Mouse (Mus musculus): ENCODE measurements around the gene Abr.
A peak's percentile ranks its signal among the peaks of the same experiment; 100 is the strongest.

Abr gene

GRCm38 (mm10) chr11:76450202-76450561, 171.9 kb downstream of the Abr start:
- no peak for DNase-seq

GRCm38 (mm10) chr11:76449520-76450201, 172.5 kb downstream of the Abr start:
- peak; percentile 49 for DNase-seq

DNA sequence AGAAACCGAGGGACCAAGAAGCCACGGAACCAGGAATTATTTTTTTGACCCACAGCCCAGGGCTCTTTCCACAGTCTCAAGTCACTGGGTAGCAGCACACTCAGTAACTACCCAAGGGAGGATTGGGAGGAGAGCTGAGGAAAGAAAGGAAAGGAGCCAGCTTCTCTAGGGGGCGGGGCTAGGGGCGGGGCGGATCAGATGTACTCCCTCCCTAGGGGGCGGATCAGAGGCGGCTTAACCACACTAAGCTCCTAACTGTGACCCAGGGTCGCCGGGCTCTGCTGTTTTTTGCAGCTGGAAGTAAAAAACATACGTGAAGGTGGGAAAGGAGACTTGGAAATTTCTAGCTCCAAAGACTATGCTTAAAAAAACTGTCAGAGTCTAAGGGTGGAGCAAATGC, 175.9 kb downstream of the Abr start:
- DNase-seq: no peak

DNA sequence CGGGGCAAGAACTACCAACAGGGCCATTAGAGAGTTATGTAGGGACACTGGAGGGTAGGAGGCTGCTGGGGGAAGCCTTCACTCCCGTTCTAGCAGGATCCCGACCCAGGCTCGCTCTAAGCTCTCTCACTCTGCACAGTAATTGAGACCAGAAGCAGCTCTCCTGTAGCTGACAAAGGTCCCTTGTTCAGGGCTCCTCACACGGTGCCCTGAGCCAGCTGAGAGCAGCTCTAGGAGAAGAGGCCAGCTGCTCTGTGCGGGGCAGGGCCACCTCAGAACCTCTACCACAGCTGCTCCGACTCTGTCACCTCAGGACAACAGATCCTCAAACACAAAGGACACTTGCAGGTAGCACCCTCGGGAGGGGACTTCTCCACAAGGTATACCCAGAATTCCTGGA, 176.7 kb downstream of the Abr start:
- no peak for DNase-seq

DNA sequence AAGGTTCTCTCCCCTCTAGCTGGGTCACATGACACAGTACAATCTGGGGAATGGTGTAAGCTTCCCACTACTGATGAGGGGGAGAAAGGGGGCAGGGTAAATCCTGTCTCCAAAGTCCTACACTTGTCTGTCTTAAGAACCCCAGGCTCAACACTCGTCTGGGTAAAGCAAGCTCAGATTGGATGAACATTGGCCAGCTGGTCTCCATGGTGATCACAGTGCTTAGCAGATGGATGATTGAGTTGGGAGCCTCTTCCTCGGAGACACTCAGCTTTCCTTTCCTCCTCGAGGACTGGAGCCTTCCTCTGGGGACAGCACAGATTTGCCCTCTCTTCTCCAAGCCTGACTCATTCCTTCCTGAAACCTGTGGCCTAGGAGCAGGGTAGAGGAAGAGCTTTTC, 182.4 kb downstream of the Abr start:
- DNase-seq: no peak

- DNase-seq: peak; percentile 31
Observed at GRCm38 (mm10) chr11:76436864-76437437, 185.2 kb downstream of the Abr start.

DNA sequence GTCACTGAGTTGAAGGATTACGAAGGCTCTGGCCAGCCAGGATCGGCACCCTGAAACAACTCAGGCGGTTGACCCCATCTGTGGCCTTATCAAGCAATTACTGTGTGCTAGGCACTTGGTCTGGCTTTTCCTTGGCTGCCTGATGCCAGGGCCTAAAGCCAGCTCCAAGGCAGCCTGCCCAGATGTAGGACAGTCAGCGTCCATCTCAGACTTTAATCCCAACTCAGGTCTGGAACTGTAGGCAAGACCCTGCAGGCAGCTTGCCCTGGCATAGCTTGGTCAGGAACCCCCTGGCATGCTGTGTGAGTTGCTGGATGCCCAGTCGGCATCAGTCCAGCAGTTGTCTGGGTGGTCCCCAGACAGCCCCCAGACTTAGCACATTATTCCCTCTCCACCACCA, 186.1 kb downstream of the Abr start:
- no peak for DNase-seq

GRCm38 (mm10) chr11:76429966-76430631, 192.0 kb downstream of the Abr start:
- no peak for DNase-seq

DNA sequence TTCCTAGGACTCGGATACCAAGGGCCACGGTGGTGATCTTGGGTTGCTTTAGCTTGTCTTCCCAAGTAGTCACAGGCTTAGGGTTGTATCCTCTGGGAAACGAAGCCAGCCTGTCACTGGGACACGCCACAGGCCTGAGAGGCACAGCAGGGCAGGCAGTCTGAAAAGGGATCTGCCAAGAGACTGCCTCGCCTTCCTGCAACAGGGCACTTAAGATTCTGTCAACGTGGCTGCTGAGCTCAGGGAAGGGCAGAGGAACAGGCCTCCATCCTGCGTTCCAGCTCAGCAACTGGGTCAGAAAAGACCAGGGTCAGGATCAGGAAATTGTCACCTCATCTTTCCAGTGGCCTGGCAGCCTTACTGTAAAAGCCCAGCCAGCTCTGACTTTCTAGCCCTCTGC, 192.6 kb downstream of the Abr start:
- no peak for DNase-seq

- no peak for DNase-seq
Observed at GRCm38 (mm10) chr11:76429046-76429445, 193.1 kb downstream of the Abr start.

- no peak for DNase-seq
Observed at GRCm38 (mm10) chr11:76427781-76428180, 194.3 kb downstream of the Abr start.

DNA sequence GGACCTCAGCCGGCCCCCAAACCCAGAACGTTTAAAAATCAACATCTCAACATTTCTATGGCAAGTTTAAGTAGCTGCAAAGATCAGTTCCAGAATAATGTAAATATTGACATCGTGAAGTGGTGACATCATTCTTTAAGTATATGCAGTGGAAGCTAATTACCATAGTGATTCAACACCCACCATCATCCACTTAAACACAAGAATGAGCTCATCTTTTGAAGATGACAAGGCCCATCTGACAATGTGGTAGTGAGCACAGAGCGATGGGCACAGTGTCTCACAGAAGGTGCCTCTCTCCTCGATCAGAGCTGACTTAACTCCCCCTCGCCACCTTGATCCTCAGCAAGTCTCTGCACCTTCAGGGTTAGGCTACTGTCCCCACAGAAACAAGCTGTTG, 196.4 kb downstream of the Abr start:
- DNase-seq: no peak

GRCm38 (mm10) chr11:76420896-76421295, 201.2 kb downstream of the Abr start:
- peak; percentile 36 for DNase-seq

- DNase-seq: no peak
Observed at GRCm38 (mm10) chr11:76419179-76419578, 202.9 kb downstream of the Abr start.

GRCm38 (mm10) chr11:76418423-76418822, 203.7 kb downstream of the Abr start:
- no peak for DNase-seq

- DNase-seq: no peak
Observed at GRCm38 (mm10) chr11:76415985-76416384, 206.1 kb downstream of the Abr start.

DNA sequence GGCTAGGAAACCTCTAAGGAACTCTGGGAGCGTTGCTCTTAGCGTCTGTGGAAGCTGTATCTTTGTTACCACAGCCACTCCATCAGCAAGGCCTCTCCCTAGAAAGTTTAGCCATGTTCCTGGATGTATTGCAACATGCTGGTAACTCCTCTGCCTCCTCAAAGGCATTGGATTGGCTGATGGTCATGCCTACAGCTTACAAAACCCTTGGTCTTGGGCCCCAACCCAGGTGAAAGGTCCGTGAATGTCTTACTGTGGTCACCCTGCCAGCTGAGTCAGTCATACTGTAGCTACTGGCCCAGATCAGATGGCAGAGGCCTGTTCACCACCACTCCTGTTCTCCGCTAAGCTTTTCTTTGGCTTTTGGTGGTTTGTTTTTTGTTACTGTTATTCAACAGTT, 207.1 kb downstream of the Abr start:
- DNase-seq: peak; percentile 24

- no peak for DNase-seq
Observed at GRCm38 (mm10) chr11:76413202-76413601, 208.9 kb downstream of the Abr start.

GRCm38 (mm10) chr11:76410826-76411225, 211.3 kb downstream of the Abr start:
- DNase-seq: no peak

GRCm38 (mm10) chr11:76406702-76407583, 215.2 kb downstream of the Abr start, which contains the start of gene Timm22:
TSS of gene Timm22 (plus strand) at chr11:76406952.
- DNase-seq: peak; percentile 98

DNA sequence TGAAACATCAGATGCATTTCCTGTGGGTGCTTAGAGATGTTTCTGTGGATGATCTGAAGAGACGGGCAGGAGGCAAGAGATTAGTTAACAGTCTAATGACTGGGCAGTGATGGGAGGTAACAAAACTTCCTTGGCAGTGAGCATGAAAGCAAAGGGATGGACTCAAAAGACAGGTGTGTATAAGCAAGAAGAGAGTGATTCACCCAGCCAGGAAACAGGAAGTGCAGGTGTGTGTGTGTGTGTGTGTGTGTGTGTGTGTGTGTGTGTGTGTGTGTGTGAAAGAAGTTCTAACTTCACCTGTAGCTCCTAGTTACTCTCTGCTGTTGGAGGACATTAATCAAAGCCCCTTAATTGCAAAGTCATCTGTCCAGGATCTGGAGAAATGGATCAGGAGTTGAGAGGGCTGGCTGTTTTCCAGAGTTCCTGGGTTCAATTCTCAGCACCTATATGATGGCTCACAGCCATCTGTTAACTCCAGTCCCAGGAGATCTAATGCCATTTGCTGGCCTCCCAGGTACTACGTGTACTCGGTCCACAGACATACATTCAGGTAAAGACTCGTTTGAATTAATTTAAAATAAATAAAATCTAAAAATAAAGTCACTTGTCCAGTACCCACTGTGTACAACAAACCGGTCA, 216.4 kb downstream of the Abr start:
- DNase-seq: no peak

GRCm38 (mm10) chr11:76405113-76405512, 217.0 kb downstream of the Abr start:
- DNase-seq: no peak

GRCm38 (mm10) chr11:76401398-76401797, 220.7 kb downstream of the Abr start:
- no peak for DNase-seq
